In the genomic region with DNA sequence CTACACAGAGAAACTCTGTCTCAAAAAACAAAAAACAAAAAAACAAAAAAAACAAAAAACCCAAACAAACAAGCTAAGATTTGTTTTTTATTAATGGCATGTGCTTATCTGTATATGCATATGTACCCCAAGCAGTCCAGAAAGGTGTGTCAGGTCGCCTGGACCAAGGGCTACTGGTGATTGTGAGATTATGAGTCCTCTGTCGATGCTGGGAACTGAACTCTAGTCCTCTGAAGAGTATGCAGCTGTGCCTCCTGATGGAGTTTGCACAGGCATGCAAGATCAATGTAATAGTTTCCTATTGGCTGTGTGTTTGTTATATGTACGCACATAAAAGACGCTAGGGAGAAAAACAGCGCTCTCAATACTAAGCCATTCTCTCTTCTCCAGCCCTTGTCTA, we compare ENCODE assay signal across 14 mouse cellular contexts.
"Had no signal": no experiment of that assay in that cellular context is flagged by ENCODE, and none has a peak within 500 bp of the region (broad histone marks: within the 10 kb centered on the region; RNA-seq: fewer than 3 reads in every experiment).

No protein-coding gene starts in this region.

- H3K27ac ChIP-seq: kidney, postnatal 0 days; liver, embryonic 14.5 days; macrophage had no signal

- DNase-seq: kidney, adult 2 months; kidney, postnatal 25 days; liver, postnatal 0 days; lung, embryonic 14.5 days; midbrain, embryonic 14.5 days; thymus, postnatal 36 days had no signal

- H3K4me2 ChIP-seq: liver, embryonic 11.5 days; lung, embryonic 14.5 days; midbrain, embryonic 11.5 days had no signal

- ATAC-seq: intestine, postnatal 0 days; liver, postnatal 0 days; lung, postnatal 0 days had no signal

- H3K9me3 ChIP-seq: megakaryocyte, embryonic 14.5 days had no signal

- H3K27me3 ChIP-seq: megakaryocyte, embryonic 14.5 days had no signal

- H3K4me3 ChIP-seq: megakaryocyte, embryonic 14.5 days had no signal

- H3K9ac ChIP-seq: liver, embryonic 14.5 days; liver, postnatal 0 days; lung, embryonic 14.5 days had no signal
